Mouse (Mus musculus): ENCODE measurements around the gene Mctp1. TPM values are rescaled to one million over a fixed set of nuclear protein-coding genes. Genes with fewer than 3 reads are reported as not detected.

The Mctp1 gene
- polyA plus RNA-seq, 1 experiment from 2014 or later: 0.33 TPM

DNA sequence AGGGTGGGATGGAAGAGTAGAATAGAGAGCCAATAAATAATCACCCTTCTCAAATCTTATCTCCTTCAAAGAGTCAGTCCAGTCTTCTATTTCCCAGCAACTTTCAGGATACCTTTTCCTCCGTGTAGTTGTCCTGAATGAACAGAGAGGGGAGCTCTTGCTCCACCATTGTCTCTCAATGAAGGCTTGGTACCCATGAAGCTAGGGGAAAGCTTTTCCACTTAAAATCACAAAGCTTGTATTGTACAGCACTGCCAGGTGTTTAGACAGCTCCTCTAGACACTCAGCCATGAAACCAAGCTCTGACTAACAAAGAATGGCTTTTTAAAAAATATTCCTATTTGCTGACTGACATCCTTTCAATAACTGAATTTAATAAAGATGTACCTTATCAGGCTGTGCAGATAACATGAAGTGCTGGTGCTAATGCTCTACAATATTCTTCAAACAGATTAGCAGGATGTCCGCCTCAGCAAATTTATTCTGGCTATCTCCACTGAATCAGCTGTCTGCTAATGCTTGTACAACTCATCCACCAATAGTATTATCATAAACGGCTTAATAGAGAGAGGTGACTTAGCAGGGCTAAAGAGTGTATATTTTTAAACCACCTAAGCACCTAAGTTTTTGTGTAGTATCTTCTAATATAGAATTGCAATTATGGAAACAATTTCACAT lies 417.9 kb downstream of the Mctp1 start:
- peak; percentile 76 for DNase-seq (ENCODE audit: low spot score)
- no peak overlapping the region for H3K27ac ChIP-seq
- H3K4me3 ChIP-seq (replicated peaks; ENCODE audit: low read depth, low read length): no peak overlapping the region
- peak; percentile 74 for TF ChIP-seq CTCF (IDR thresholded peaks at IDR 0.05; ENCODE audit: low read depth)
- H3K27me3 ChIP-seq (ENCODE audit: insufficient read depth, low read length): no peaks in the 10 kb centered on the region
- no peaks in the 10 kb centered on the region for H3K36me3 ChIP-seq (ENCODE audit: insufficient read depth, low read length)
- ATAC-seq (replicated peaks; ENCODE audit: low FRiP score, low read depth): peak; percentile 54; the same call in 1 of the 2 replicates
- no peak overlapping the region for H3K4me2 ChIP-seq (ENCODE audit: low read length)
- H3K9ac ChIP-seq (ENCODE audit: low read depth, low read length): no peak overlapping the region
- H3K4me1 ChIP-seq (replicated peaks; ENCODE audit: insufficient read depth, low read length): no peaks in the 10 kb centered on the region
- WGBS: 46% methylated on average over 3 of the region's 3 CpGs
- H3K9me3 ChIP-seq (replicated peaks; ENCODE audit: low read length): no peaks in the 10 kb centered on the region

GRCm38 (mm10) chr13:76802926-76803325 lies 418.6 kb downstream of the Mctp1 start:
- Histone ChIP-seq H3K27me3 (ENCODE audit: insufficient read depth, low read length) (no peaks in the 10 kb centered on the region), H3K9me3 (replicated peaks; ENCODE audit: low read length) (no peaks in the 10 kb centered on the region), H3K4me2 (ENCODE audit: low read length) (no peak overlapping the region), H3K4me3 (replicated peaks; ENCODE audit: low read depth, low read length) (no peak overlapping the region), H3K4me1 (replicated peaks; ENCODE audit: insufficient read depth, low read length) (no peaks in the 10 kb centered on the region), H3K27ac (no peak overlapping the region), H3K9ac (ENCODE audit: low read depth, low read length) (no peak overlapping the region), H3K36me3 (ENCODE audit: insufficient read depth, low read length) (no peaks in the 10 kb centered on the region)
- no peak for TF ChIP-seq CTCF (IDR thresholded peaks at IDR 0.05; ENCODE audit: low read depth)
- ATAC-seq (replicated peaks; ENCODE audit: low FRiP score, low read depth) (no peak), DNase-seq (ENCODE audit: low spot score) (no peak)
- WGBS: 91% methylated on average over 9 of the region's 9 CpGs

DNA sequence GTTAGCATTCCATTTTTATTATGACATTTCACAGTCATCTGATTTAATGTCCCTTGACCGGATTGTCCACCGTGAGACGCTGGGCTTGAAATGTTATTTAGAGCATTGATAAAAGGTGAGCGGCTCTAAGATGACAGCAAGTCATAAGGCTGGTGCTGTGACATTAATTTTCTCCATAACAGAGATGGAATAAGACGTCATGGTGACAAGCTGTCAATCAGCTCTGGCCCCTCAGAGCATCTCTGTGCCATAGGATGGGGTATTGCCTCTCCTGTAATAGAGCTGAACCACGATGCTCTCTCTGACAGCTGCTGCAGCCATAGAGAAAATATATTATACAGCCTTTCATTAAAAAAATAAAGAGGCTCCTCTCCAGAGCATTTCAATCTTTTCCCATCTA lies 419.5 kb downstream of the Mctp1 start:
- no peak for TF ChIP-seq CTCF (IDR thresholded peaks at IDR 0.05; ENCODE audit: low read depth)
- ATAC-seq (replicated peaks; ENCODE audit: low FRiP score, low read depth): no peak

GRCm38 (mm10) chr13:76808871-76809390 lies 424.6 kb downstream of the Mctp1 start:
- DNase-seq (ENCODE audit: low spot score): no peak
- Histone ChIP-seq H3K9me3 (replicated peaks; ENCODE audit: low read length) (no peaks in the 10 kb centered on the region), H3K4me1 (replicated peaks; ENCODE audit: insufficient read depth, low read length) (peaks cover 7% of the 10 kb centered on the region; the same call in 1 of the 2 replicates), H3K9ac (ENCODE audit: low read depth, low read length) (no peak overlapping the region), H3K4me2 (ENCODE audit: low read length) (no peak overlapping the region), H3K36me3 (ENCODE audit: insufficient read depth, low read length) (no peaks in the 10 kb centered on the region), H3K4me3 (replicated peaks; ENCODE audit: low read depth, low read length) (no peak overlapping the region), H3K27me3 (ENCODE audit: insufficient read depth, low read length) (no peaks in the 10 kb centered on the region), H3K27ac (no peak overlapping the region)
- TF ChIP-seq CTCF (IDR thresholded peaks at IDR 0.05; ENCODE audit: low read depth): no peak
- no peak for ATAC-seq (replicated peaks; ENCODE audit: low FRiP score, low read depth)
- WGBS: 45% methylated on average over 1 of the region's 1 CpGs

More for the DNA sequence above, 419.5 kb downstream of the Mctp1 start:
- Histone ChIP-seq H3K4me3 (replicated peaks; ENCODE audit: low read depth, low read length) (no peak overlapping the region), H3K9me3 (replicated peaks; ENCODE audit: low read length) (no peaks in the 10 kb centered on the region), H3K27ac (no peak overlapping the region), H3K4me2 (ENCODE audit: low read length) (no peak overlapping the region), H3K4me1 (replicated peaks; ENCODE audit: insufficient read depth, low read length) (no peaks in the 10 kb centered on the region), H3K9ac (ENCODE audit: low read depth, low read length) (no peak overlapping the region), H3K36me3 (ENCODE audit: insufficient read depth, low read length) (no peaks in the 10 kb centered on the region), H3K27me3 (ENCODE audit: insufficient read depth, low read length) (no peaks in the 10 kb centered on the region)
- WGBS: 64% methylated on average over 6 of the region's 6 CpGs
- no peak for DNase-seq (ENCODE audit: low spot score)

DNA sequence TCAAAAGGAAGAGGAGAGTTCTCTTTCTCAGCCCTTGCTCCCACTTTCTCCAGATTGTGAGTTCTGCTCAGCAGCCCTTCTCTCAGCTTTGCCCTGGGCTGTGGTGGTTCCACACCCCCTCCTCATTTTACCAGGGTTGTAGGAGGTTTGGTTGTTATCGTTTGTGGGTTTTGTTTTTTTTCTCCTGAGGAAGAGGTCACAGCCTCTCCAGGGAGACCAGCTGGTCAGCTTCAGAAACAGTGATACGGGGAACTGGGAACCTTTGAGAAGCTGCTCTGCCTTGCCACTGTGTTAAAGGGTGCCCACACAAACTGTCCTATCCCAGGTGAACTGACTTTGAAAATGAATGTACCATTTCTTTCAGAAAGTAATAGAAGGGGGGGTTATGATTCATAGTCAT lies 425.5 kb downstream of the Mctp1 start:
- Histone ChIP-seq H3K4me3 (replicated peaks; ENCODE audit: low read depth, low read length) (no peak overlapping the region), H3K9ac (ENCODE audit: low read depth, low read length) (no peak overlapping the region), H3K4me1 (replicated peaks; ENCODE audit: insufficient read depth, low read length) (peaks cover 7% of the 10 kb centered on the region; the same call in 1 of the 2 replicates), H3K27ac (no peak overlapping the region), H3K27me3 (ENCODE audit: insufficient read depth, low read length) (no peaks in the 10 kb centered on the region), H3K4me2 (ENCODE audit: low read length) (no peak overlapping the region), H3K9me3 (replicated peaks; ENCODE audit: low read length) (no peaks in the 10 kb centered on the region), H3K36me3 (ENCODE audit: insufficient read depth, low read length) (no peaks in the 10 kb centered on the region)
- peak; percentile 49 for DNase-seq (ENCODE audit: low spot score)
- WGBS: 9% methylated on average over 2 of the region's 2 CpGs
- ATAC-seq (replicated peaks; ENCODE audit: low FRiP score, low read depth): no peak; the same call in 1 of the 2 replicates
- no peak for TF ChIP-seq CTCF (IDR thresholded peaks at IDR 0.05; ENCODE audit: low read depth)

- Histone ChIP-seq H3K4me2 (ENCODE audit: low read length) (0 out of 2 replicates have a peak overlapping the region, but pooled peaks have one; percentile 23), H3K36me3 (ENCODE audit: insufficient read depth, low read length) (no peaks in the 10 kb centered on the region), H3K27me3 (ENCODE audit: insufficient read depth, low read length) (no peaks in the 10 kb centered on the region), H3K27ac (peak overlapping the region; percentile 37; the same call in 1 of the 2 replicates), H3K9ac (ENCODE audit: low read depth, low read length) (no peak overlapping the region), H3K4me3 (replicated peaks; ENCODE audit: low read depth, low read length) (no peak overlapping the region), H3K9me3 (replicated peaks; ENCODE audit: low read length) (no peaks in the 10 kb centered on the region), H3K4me1 (replicated peaks; ENCODE audit: insufficient read depth, low read length) (peaks cover 7% of the 10 kb centered on the region; the same call in 1 of the 2 replicates)
- ATAC-seq (replicated peaks; ENCODE audit: low FRiP score, low read depth) (peak; percentile 96), DNase-seq (ENCODE audit: low spot score) (peak; percentile 90)
- TF ChIP-seq CTCF (IDR thresholded peaks at IDR 0.05; ENCODE audit: low read depth): no peak
- 4% methylated on average over 7 of the region's 7 CpGs for WGBS
These were observed 426.2 kb downstream of the Mctp1 start for GRCm38 (mm10) chr13:76810496-76810939.
